Mouse (Mus musculus): ENCODE data around the gene Gm12184. TPM values are rescaled to one million over a fixed set of nuclear protein-coding genes. Genes with fewer than 3 reads are reported as not detected.
A peak's percentile ranks its signal among the peaks of the same experiment; 100 is the strongest.

Gm12184 gene
- polyA plus RNA-seq, 1 experiment from 2014 or later: 1.8 TPM

DNA sequence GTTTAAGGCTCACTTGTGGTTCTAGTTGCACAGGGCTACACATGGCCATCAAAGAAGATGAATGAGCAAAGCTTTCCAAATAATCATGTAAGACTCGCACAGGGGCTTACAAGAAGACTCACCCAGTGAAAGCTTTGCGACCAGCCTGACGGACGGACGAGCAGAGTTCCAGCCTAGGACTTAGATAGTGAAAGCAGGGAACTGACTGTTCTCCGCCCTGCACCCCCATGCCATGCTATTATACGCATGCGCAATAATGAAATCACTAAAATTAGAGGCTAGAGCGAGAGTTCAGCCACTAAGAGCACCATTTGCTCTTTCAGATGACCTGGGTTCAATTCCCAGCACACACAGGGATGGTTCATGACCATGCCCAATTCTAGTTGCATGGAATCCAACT lies 49.2 kb downstream of the Gm12184 start:
- Histone ChIP-seq H3K36me3 (ENCODE audit: control insufficient read depth, insufficient read depth, low read length) (no peaks in the 10 kb centered on the region), H3K4me1 (ENCODE audit: control insufficient read depth, insufficient read depth, low read length) (peaks cover 11% of the 10 kb centered on the region), H3K27ac (ENCODE audit: low read length) (no peak overlapping the region), H3K9me3 (replicated peaks; ENCODE audit: control insufficient read depth, low read length, poor library complexity, severe bottlenecking) (no peaks in the 10 kb centered on the region), H3K27me3 (ENCODE audit: control insufficient read depth, insufficient read depth, low read depth, low read length) (no peaks in the 10 kb centered on the region), H3K4me3 (ENCODE audit: low read depth, low read length) (no peak overlapping the region), H3K9ac (ENCODE audit: low read depth, low read length) (no peak overlapping the region), H3K4me2 (ENCODE audit: low read length) (no peak overlapping the region)
- 90% methylated on average over 9 of the region's 9 CpGs for WGBS
- no peak for ATAC-seq

DNA sequence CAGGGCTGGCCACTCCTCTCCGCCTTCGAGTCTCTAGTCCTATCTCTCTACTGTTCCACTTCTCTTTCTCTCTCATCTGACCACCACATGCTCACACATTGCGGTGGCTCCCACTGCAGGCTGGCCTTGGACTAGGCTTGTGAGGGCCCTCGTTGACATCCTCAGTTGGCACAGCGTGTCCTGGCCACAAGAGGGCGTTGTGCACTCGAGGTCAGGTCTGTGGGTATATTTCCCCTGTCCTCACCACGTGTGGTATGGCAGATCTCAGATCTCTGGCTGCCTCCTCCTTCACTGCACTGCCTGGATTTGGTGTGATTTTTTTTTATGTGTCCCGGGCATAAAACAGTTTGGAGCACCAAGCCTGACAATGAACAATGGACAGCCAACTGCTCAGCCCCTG lies 49.8 kb downstream of the Gm12184 start:
- Histone ChIP-seq H3K4me1 (ENCODE audit: control insufficient read depth, insufficient read depth, low read length) (peaks cover 11% of the 10 kb centered on the region), H3K27ac (ENCODE audit: low read length) (no peak overlapping the region), H3K4me3 (ENCODE audit: low read depth, low read length) (no peak overlapping the region), H3K36me3 (ENCODE audit: control insufficient read depth, insufficient read depth, low read length) (no peaks in the 10 kb centered on the region), H3K4me2 (ENCODE audit: low read length) (no peak overlapping the region), H3K27me3 (ENCODE audit: control insufficient read depth, insufficient read depth, low read depth, low read length) (no peaks in the 10 kb centered on the region), H3K9ac (ENCODE audit: low read depth, low read length) (no peak overlapping the region), H3K9me3 (replicated peaks; ENCODE audit: control insufficient read depth, low read length, poor library complexity, severe bottlenecking) (no peaks in the 10 kb centered on the region)
- WGBS: 49% methylated on average over 9 of the region's 9 CpGs
- 0 out of 2 replicates have a peak, but pooled peaks have one; percentile 6 for ATAC-seq

DNA sequence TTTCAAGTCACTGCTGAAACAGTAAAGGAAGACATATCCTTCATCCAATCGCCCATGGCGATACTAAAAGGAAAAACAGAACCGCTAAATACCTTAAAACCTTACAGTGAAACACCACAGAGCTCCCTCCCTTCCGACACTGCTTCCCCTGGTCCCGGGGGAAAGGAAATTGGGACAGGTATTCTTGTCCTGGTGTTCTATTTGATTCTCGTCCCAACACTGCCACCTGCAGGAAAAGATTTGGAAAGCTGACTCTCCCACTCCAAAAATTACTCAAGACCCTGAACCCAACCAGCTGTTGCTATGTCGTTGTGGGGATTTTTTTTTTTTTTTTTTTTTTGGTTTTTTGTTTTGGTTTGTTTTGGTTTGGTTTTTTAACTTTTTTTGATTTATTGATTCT lies 51.0 kb downstream of the Gm12184 start:
- Histone ChIP-seq H3K27me3 (ENCODE audit: control insufficient read depth, insufficient read depth, low read depth, low read length) (no peaks in the 10 kb centered on the region), H3K9ac (ENCODE audit: low read depth, low read length) (0 out of 2 replicates have a peak overlapping the region, but pooled peaks have one; percentile 36), H3K36me3 (ENCODE audit: control insufficient read depth, insufficient read depth, low read length) (no peaks in the 10 kb centered on the region), H3K4me1 (ENCODE audit: control insufficient read depth, insufficient read depth, low read length) (peaks cover 11% of the 10 kb centered on the region), H3K4me2 (ENCODE audit: low read length) (peak overlapping the region; percentile 49), H3K4me3 (ENCODE audit: low read depth, low read length) (no peak overlapping the region; the same call in 1 of the 2 replicates), H3K27ac (ENCODE audit: low read length) (no peak overlapping the region), H3K9me3 (replicated peaks; ENCODE audit: control insufficient read depth, low read length, poor library complexity, severe bottlenecking) (no peaks in the 10 kb centered on the region)
- ATAC-seq: peak; percentile 47
- 2% methylated on average over 7 of the region's 7 CpGs for WGBS

Other genes starting within 250 kb of the Gm12184 start
- 347 and 351 TPM in 2 replicates for gene Rack1, start 26.3 kb downstream of the Gm12184 start, polyA plus RNA-seq (2015; fragmentation: Nextera tagmentation; extraction: Ambion mirVana)
- 6.7 and 6.9 TPM in 2 replicates for gene Trim41, start 9.3 kb downstream of the Gm12184 start, polyA plus RNA-seq (2015; fragmentation: Nextera tagmentation; extraction: Ambion mirVana)
- gene Trim7, start 515 bp downstream of the Gm12184 start, polyA plus RNA-seq (2015; fragmentation: Nextera tagmentation; extraction: Ambion mirVana): 1.8 and 3.6 TPM in 2 replicates
- gene Irgm1, start 45.0 kb upstream of the Gm12184 start, polyA plus RNA-seq (2015; fragmentation: Nextera tagmentation; extraction: Ambion mirVana): 2.0 and 2.8 TPM in 2 replicates
- gene Gm5431, start 75.6 kb upstream of the Gm12184 start, polyA plus RNA-seq (2015; fragmentation: Nextera tagmentation; extraction: Ambion mirVana): 0.15 and 0.20 TPM in 2 replicates
- 1.1 and 1.2 TPM in 2 replicates for gene Psme2b, start 119.5 kb upstream of the Gm12184 start, polyA plus RNA-seq (2015; fragmentation: Nextera tagmentation; extraction: Ambion mirVana)
- gene Olfr56, start 152.2 kb upstream of the Gm12184 start, polyA plus RNA-seq (2015; fragmentation: Nextera tagmentation; extraction: Ambion mirVana): not detected in 2 replicates
- 0.24 and 0.28 TPM in 2 replicates for gene 9930111J21Rik1, start 152.7 kb upstream of the Gm12184 start, polyA plus RNA-seq (2015; fragmentation: Nextera tagmentation; extraction: Ambion mirVana)
- gene Gm12185, start 165.6 kb upstream of the Gm12184 start, polyA plus RNA-seq (2015; fragmentation: Nextera tagmentation; extraction: Ambion mirVana): not detected in 2 replicates
- gene Tgtp1, start 167.5 kb upstream of the Gm12184 start, polyA plus RNA-seq (2015; fragmentation: Nextera tagmentation; extraction: Ambion mirVana): not detected in 2 replicates
- gene 9930111J21Rik2, start 224.6 kb upstream of the Gm12184 start, polyA plus RNA-seq (2015; fragmentation: Nextera tagmentation; extraction: Ambion mirVana): 0.23 and 0.35 TPM in 2 replicates
- gene Tgtp2, start 237.6 kb upstream of the Gm12184 start, polyA plus RNA-seq (2015; fragmentation: Nextera tagmentation; extraction: Ambion mirVana): not detected in 2 replicates
- gene Ifi47, start 249.9 kb upstream of the Gm12184 start, polyA plus RNA-seq (2015; fragmentation: Nextera tagmentation; extraction: Ambion mirVana): 0.52 and 0.53 TPM in 2 replicates